Mouse (Mus musculus): Measurements from ENCODE around the gene Slc6a11.

The Slc6a11 gene

GRCm38 (mm10) chr6:114182366-114183179 lies 51.5 kb downstream of the Slc6a11 start:
- no peak for DNase-seq

- no peak for DNase-seq
Measured at GRCm38 (mm10) chr6:114187121-114187520, 56.1 kb downstream of the Slc6a11 start.

- DNase-seq = no peak
Measured at GRCm38 (mm10) chr6:114188869-114189268, 57.8 kb downstream of the Slc6a11 start.

- DNase-seq = no peak
Measured at GRCm38 (mm10) chr6:114195998-114196397, 65.0 kb downstream of the Slc6a11 start.

GRCm38 (mm10) chr6:114199200-114199845 lies 68.3 kb downstream of the Slc6a11 start:
- no peak for DNase-seq

GRCm38 (mm10) chr6:114204557-114204956 lies 73.5 kb downstream of the Slc6a11 start:
- no peak for DNase-seq

GRCm38 (mm10) chr6:114208296-114208695 lies 77.3 kb downstream of the Slc6a11 start:
- no peak for DNase-seq

- no peak for DNase-seq
Measured at GRCm38 (mm10) chr6:114214393-114214792, 83.4 kb downstream of the Slc6a11 start.

- DNase-seq = no peak
Measured at GRCm38 (mm10) chr6:114216741-114217414, 85.8 kb downstream of the Slc6a11 start.

- DNase-seq = peak; percentile 18
Measured at GRCm38 (mm10) chr6:114224399-114224798, 93.4 kb downstream of the Slc6a11 start.

- DNase-seq = no peak
Measured at GRCm38 (mm10) chr6:114227378-114227777, 96.3 kb downstream of the Slc6a11 start.

GRCm38 (mm10) chr6:114228196-114228595 lies 97.2 kb downstream of the Slc6a11 start:
- DNase-seq = no peak

- no peak for DNase-seq
Measured at GRCm38 (mm10) chr6:114238892-114239644, 108.0 kb downstream of the Slc6a11 start.

- DNase-seq = no peak
Measured at GRCm38 (mm10) chr6:114245665-114246064, 114.6 kb downstream of the Slc6a11 start.

GRCm38 (mm10) chr6:114250311-114250710 lies 119.3 kb downstream of the Slc6a11 start:
- peak; percentile 79 for DNase-seq

GRCm38 (mm10) chr6:114254927-114255326 lies 123.9 kb downstream of the Slc6a11 start:
- DNase-seq = no peak

GRCm38 (mm10) chr6:114257762-114258361 lies 126.8 kb downstream of the Slc6a11 start:
- no peak for DNase-seq

GRCm38 (mm10) chr6:114258661-114259193 lies 127.7 kb downstream of the Slc6a11 start:
- no peak for DNase-seq

- no peak for DNase-seq
Measured at GRCm38 (mm10) chr6:114261609-114262008, 130.6 kb downstream of the Slc6a11 start.

- DNase-seq = no peak
Measured at GRCm38 (mm10) chr6:114264010-114264409, 133.0 kb downstream of the Slc6a11 start.

GRCm38 (mm10) chr6:114264426-114264825 lies 133.4 kb downstream of the Slc6a11 start:
- no peak for DNase-seq

GRCm38 (mm10) chr6:114266273-114266672 lies 135.2 kb downstream of the Slc6a11 start:
- DNase-seq = no peak

All from cerebellum, adult 9-10 months (tissue).